Mouse (Mus musculus): Measurements from ENCODE around the gene Ggta1. TPM values are rescaled to one million over a fixed set of nuclear protein-coding genes. Genes with fewer than 3 reads are reported as not detected.
A peak's percentile ranks its signal among the peaks of the same experiment; 100 is the strongest.

The Ggta1 gene
- total and polyA plus RNA-seq, 3 experiments, result 8.6 to 15.5 (median 15.4) TPM

- no peak for TF ChIP-seq CTCF (IDR thresholded peaks at IDR 0.05)
- no peak for DNase-seq
- H3K27ac ChIP-seq, result no peak overlapping the region
- 72% methylated on average over 9 of the region's 9 CpGs for WGBS
- no peaks in the 10 kb centered on the region for H3K36me3 ChIP-seq (ENCODE audit: control insufficient read depth, insufficient read depth, low read length)
- intact Hi-C loops (cut with DNase I), result no loop called here
- H3K79me2 ChIP-seq (replicated peaks; ENCODE audit: control insufficient read depth, insufficient read depth, low read length), result no peaks in the 10 kb centered on the region
- H3K4me3 ChIP-seq, result no peak overlapping the region
- H3K27me3 ChIP-seq (ENCODE audit: control insufficient read depth, insufficient read depth, low read length), result no peaks in the 10 kb centered on the region
- H3K4me1 ChIP-seq (ENCODE audit: control insufficient read depth, insufficient read depth, low read length), result no peaks in the 10 kb centered on the region
- no peak overlapping the region for H3K9ac ChIP-seq (ENCODE audit: low read depth, low read length)
These were observed 83.7 kb downstream of the Ggta1 start for GRCm38 (mm10) chr2:35379306-35379705.

- Histone ChIP-seq H3K9ac (ENCODE audit: low read depth, low read length) (no peak overlapping the region), H3K27me3 (ENCODE audit: control insufficient read depth, insufficient read depth, low read length) (no peaks in the 10 kb centered on the region), H3K79me2 (replicated peaks; ENCODE audit: control insufficient read depth, insufficient read depth, low read length) (no peaks in the 10 kb centered on the region), H3K36me3 (ENCODE audit: control insufficient read depth, insufficient read depth, low read length) (no peaks in the 10 kb centered on the region), H3K4me3 (no peak overlapping the region), H3K4me1 (ENCODE audit: control insufficient read depth, insufficient read depth, low read length) (no peaks in the 10 kb centered on the region), H3K27ac (no peak overlapping the region)
- DNase-seq, result no peak
- WGBS, result 35% methylated on average over 6 of the region's 6 CpGs
- TF ChIP-seq CTCF (IDR thresholded peaks at IDR 0.05), result no peak
- TF ChIP-seq EP300 (IDR thresholded peaks at IDR 0.05; ENCODE audit: insufficient read depth, low read depth, low read length), result no peak
- no peak for TF ChIP-seq POLR2A (IDR thresholded peaks at IDR 0.05; ENCODE audit: insufficient read depth, low read depth, low read length)
- intact Hi-C loops (cut with DNase I), result no loop called here
These were observed 85.4 kb downstream of the Ggta1 start for GRCm38 (mm10) chr2:35377600-35377999.

DNA sequence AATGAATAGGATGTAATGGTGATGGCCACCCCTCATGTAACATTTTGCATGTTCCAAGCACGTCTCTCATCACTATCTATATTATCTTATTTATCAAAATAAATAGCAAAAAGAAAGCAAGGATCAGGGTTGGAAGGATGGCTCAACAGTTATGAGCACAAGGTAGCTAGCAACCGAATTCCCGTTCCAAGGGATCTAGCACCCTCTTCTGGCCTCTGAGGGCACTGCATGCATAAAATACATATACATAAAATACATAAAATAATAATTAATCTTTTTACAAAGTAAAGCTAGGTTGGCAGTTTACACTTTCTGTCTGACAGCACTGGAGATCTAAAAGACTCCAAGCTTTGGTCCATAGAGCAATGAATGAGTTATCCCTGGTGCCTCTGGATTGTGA is 90.0 kb downstream of the Ggta1 start:
- intact Hi-C loops (cut with DNase I), result no loop called here
- Histone ChIP-seq H3K27ac (no peak overlapping the region), H3K4me3 (no peak overlapping the region), H3K4me1 (ENCODE audit: control insufficient read depth, insufficient read depth, low read length) (no peaks in the 10 kb centered on the region), H3K9ac (ENCODE audit: low read depth, low read length) (no peak overlapping the region), H3K79me2 (replicated peaks; ENCODE audit: control insufficient read depth, insufficient read depth, low read length) (no peaks in the 10 kb centered on the region), H3K36me3 (ENCODE audit: control insufficient read depth, insufficient read depth, low read length) (no peaks in the 10 kb centered on the region), H3K27me3 (ENCODE audit: control insufficient read depth, insufficient read depth, low read length) (no peaks in the 10 kb centered on the region)
- 32% methylated on average over 3 of the region's 3 CpGs for WGBS
- TF ChIP-seq EP300 (IDR thresholded peaks at IDR 0.05; ENCODE audit: insufficient read depth, low read depth, low read length) (no peak), CTCF (IDR thresholded peaks at IDR 0.05) (peak; percentile 72), POLR2A (IDR thresholded peaks at IDR 0.05; ENCODE audit: insufficient read depth, low read depth, low read length) (no peak)
- no peak for DNase-seq

DNA sequence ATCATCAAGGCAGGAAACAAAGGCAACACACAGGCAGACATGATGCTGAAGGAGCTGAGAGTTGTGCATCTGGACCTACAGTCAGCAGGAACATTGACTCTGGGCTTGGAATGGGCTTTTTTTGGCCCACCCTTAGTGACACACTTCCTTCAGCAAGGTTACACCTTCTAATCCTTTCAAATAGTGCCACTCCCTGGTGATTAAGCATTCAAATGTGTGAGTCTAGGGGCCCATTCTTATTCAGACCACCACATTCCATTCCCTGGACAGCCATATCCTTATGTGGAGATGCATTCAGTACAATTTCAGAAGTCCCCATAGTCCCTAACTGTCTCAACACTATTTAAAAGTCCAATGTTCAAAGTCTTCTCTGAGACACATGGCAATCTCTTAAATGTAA is 92.3 kb downstream of the Ggta1 start:
- intact Hi-C loops (cut with DNase I), result no loop called here
- no peaks in the 10 kb centered on the region for H3K4me1 ChIP-seq (ENCODE audit: control insufficient read depth, insufficient read depth, low read length)

DNA sequence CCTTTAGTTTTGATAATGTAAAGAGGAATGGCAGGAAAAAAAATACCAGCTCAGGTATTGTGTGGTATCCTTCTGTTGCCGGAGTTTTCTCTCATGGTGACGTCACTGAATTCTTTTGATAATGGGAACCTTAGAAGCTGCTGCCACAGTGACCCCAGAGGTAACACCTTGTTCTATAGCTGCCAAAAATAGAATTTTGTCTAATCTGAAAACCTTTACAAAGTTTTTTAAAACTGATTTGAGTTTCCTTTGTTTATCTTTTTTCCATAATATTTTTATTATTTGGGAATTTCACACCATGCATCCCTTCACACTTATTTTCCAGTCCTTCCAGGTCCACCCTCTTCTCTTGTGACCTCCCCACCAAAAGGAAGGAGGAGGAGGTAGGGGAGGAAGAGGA is 95.4 kb downstream of the Ggta1 start, which contains the start of gene 4930568D16Rik:
4930568D16Rik (minus strand) TSS at position 101 of the 400 bp plus-strand sequence.
- TF ChIP-seq EP300 (IDR thresholded peaks at IDR 0.05; ENCODE audit: insufficient read depth, low read depth, low read length), result no peak
- TF ChIP-seq POLR2A (IDR thresholded peaks at IDR 0.05; ENCODE audit: insufficient read depth, low read depth, low read length), result no peak
- no peak for TF ChIP-seq CTCF (IDR thresholded peaks at IDR 0.05)
- H3K79me2 ChIP-seq (replicated peaks; ENCODE audit: control insufficient read depth, insufficient read depth, low read length), result no peaks in the 10 kb centered on the region
- WGBS, result 43% methylated on average over 2 of the region's 2 CpGs
- H3K9ac ChIP-seq (ENCODE audit: low read depth, low read length), result no peak within 1 kb of the TSS
- H3K27me3 ChIP-seq (ENCODE audit: control insufficient read depth, insufficient read depth, low read length), result no peaks in the 10 kb centered on the region
- H3K4me1 ChIP-seq (ENCODE audit: control insufficient read depth, insufficient read depth, low read length), result no peaks in the 10 kb centered on the region
- no peak within 1 kb of the TSS for H3K27ac ChIP-seq
- intact Hi-C loops (cut with DNase I), result no loop called here
- H3K36me3 ChIP-seq (ENCODE audit: control insufficient read depth, insufficient read depth, low read length), result no peaks in the 10 kb centered on the region
- no peak for DNase-seq
- H3K4me3 ChIP-seq, result no peak within 1 kb of the TSS

More for the DNA sequence above, 92.3 kb downstream of the Ggta1 start:
- H3K27ac ChIP-seq, result no peak overlapping the region
- DNase-seq, result no peak
- no peaks in the 10 kb centered on the region for H3K27me3 ChIP-seq (ENCODE audit: control insufficient read depth, insufficient read depth, low read length)
- H3K36me3 ChIP-seq (ENCODE audit: control insufficient read depth, insufficient read depth, low read length), result no peaks in the 10 kb centered on the region
- H3K9ac ChIP-seq (ENCODE audit: low read depth, low read length), result no peak overlapping the region
- H3K79me2 ChIP-seq (replicated peaks; ENCODE audit: control insufficient read depth, insufficient read depth, low read length), result no peaks in the 10 kb centered on the region
- H3K4me3 ChIP-seq, result no peak overlapping the region
- TF ChIP-seq EP300 (IDR thresholded peaks at IDR 0.05; ENCODE audit: insufficient read depth, low read depth, low read length), result no peak
- no peak for TF ChIP-seq POLR2A (IDR thresholded peaks at IDR 0.05; ENCODE audit: insufficient read depth, low read depth, low read length)

Other genes starting within 250 kb of the Ggta1 start
- 1,000 to 10,000 TPM in 1 of 2 experiments, 100 to 1,000 TPM in 1; 878 to 1,097 TPM for gene Gsn, start 206.9 kb downstream of the Ggta1 start, total RNA-seq (2021)
- gene Gsn, start 206.9 kb downstream of the Ggta1 start, polyA plus RNA-seq (2012; rRNA removed), result 1,373 and 1,759 TPM in 2 replicates
- gene Stom, start 126.3 kb downstream of the Ggta1 start, total RNA-seq (2021), result 10 to 100 TPM; 82.4 to 87.5 TPM
- gene Stom, start 126.3 kb downstream of the Ggta1 start, polyA plus RNA-seq (2012; rRNA removed), result 75.6 and 147 TPM in 2 replicates
- gene 4930568D16Rik, start 95.5 kb downstream of the Ggta1 start, total RNA-seq (2021), result not detected
- gene 4930568D16Rik, start 95.5 kb downstream of the Ggta1 start, polyA plus RNA-seq (2012; rRNA removed), result not detected in 2 replicates
- not detected for gene 4930402F06Rik, start 66.1 kb downstream of the Ggta1 start, total RNA-seq (2021)
- gene 4930402F06Rik, start 66.1 kb downstream of the Ggta1 start, polyA plus RNA-seq (2012; rRNA removed), result not detected in 2 replicates
- gene Dab2ip, start 95.0 kb upstream of the Ggta1 start, total RNA-seq (2021), result 10 to 100 TPM; 45.6 to 47.9 TPM
- 34.5 and 37.5 TPM in 2 replicates for gene Dab2ip, start 95.0 kb upstream of the Ggta1 start, polyA plus RNA-seq (2012; rRNA removed)